Mouse (Mus musculus) embryonic facial prominence, embryonic 10.5 days (tissue): ENCODE measurements around the gene Ckap2l. TPM values are rescaled to one million over a fixed set of nuclear protein-coding genes. Genes with fewer than 3 reads are reported as not detected.

Experiments
- DNase-seq: peaks from one replicate; pipeline ENCODE4 v3.0.0-alpha.2; 2017; ENCODE audit warnings: low spot score
- H3K27ac ChIP-seq: fragments of 300-500 bp; sonication (generic); replicated peaks from 2 replicates; pipeline ENCODE4 v1.5.1; 2016; ENCODE audit warnings: mild to moderate bottlenecking
- H3K27me3 ChIP-seq: fragments of 300-500 bp; sonication (generic); replicated peaks from 2 replicates; pipeline ENCODE4 v1.6.1; 2016; ENCODE audit warnings: low read depth, mild to moderate bottlenecking; ENCODE audit not compliant: poor library complexity, severe bottlenecking
- H3K36me3 ChIP-seq: fragments of 300-500 bp; sonication (generic); replicated peaks from 2 replicates; pipeline ENCODE4 v1.6.1; 2016; ENCODE audit warnings: mild to moderate bottlenecking, moderate library complexity
- H3K4me1 ChIP-seq: fragments of 300-500 bp; sonication (generic); 2 replicates; pipeline ENCODE4 v1.6.1; 2016
- H3K4me3 ChIP-seq: fragments of 300-500 bp; sonication (generic); 2 replicates; pipeline ENCODE4 v1.5.1; 2016; ENCODE audit warnings: mild to moderate bottlenecking, moderate library complexity
- H3K9me3 ChIP-seq: fragments of 300-500 bp; sonication (generic); 2 replicates; pipeline ENCODE4 v1.6.1; 2016; ENCODE audit warnings: mild to moderate bottlenecking
- WGBS: fragments of 180-500 bp; shearing (Covaris S2); methylation state at CpG from one replicate; pipeline ENCODE4 v1.1.7; 2016; 5-methylcytosine and 5-hydroxymethylcytosine counted together
- polyA plus RNA-seq: library from polyadenylated mRNA; unstranded; fragments of >200 nt; fragmentation: Nextera tagmentation; extraction: Ambion mirVana; gene quantifications from 2 replicates; pipeline ENCODE4 v1.2.1, GENCODE M21; 2016

Ckap2l gene
- polyA plus RNA-seq, 1 experiment from 2014 or later, result 65.4 TPM

- DNase-seq, result no peak
- H3K4me1 ChIP-seq, result peaks cover 24% of the 10 kb centered on the region
- 81% methylated on average over 20 of the region's 20 CpGs for WGBS
These were observed 52.4 kb downstream of the Ckap2l start for GRCm38 (mm10) chr2:129244446-129245120.

GRCm38 (mm10) chr2:129243786-129244185 is 53.2 kb downstream of the Ckap2l start:
- H3K9me3 ChIP-seq, result no peaks in the 10 kb centered on the region
- peaks cover 24% of the 10 kb centered on the region for H3K4me1 ChIP-seq
- no peak overlapping the region for H3K27ac ChIP-seq
- no peaks in the 10 kb centered on the region for H3K36me3 ChIP-seq
- WGBS, result 51% methylated on average over 9 of the region's 9 CpGs
- no peak for DNase-seq
- no peaks in the 10 kb centered on the region for H3K27me3 ChIP-seq
- H3K4me3 ChIP-seq, result no peak overlapping the region

More at GRCm38 (mm10) chr2:129244446-129245120, 52.4 kb downstream of the Ckap2l start:
- H3K4me3 ChIP-seq, result no peak overlapping the region
- no peaks in the 10 kb centered on the region for H3K36me3 ChIP-seq
- no peak overlapping the region for H3K27ac ChIP-seq
- no peaks in the 10 kb centered on the region for H3K27me3 ChIP-seq
- no peaks in the 10 kb centered on the region for H3K9me3 ChIP-seq

- 93% methylated on average over 4 of the region's 4 CpGs for WGBS
- no peak overlapping the region for H3K27ac ChIP-seq
- H3K9me3 ChIP-seq, result no peaks in the 10 kb centered on the region
- no peak for DNase-seq
- H3K36me3 ChIP-seq, result no peaks in the 10 kb centered on the region
- no peaks in the 10 kb centered on the region for H3K27me3 ChIP-seq
- peaks cover 24% of the 10 kb centered on the region for H3K4me1 ChIP-seq
- H3K4me3 ChIP-seq, result no peak overlapping the region
These were observed 54.0 kb downstream of the Ckap2l start for GRCm38 (mm10) chr2:129243005-129243404.

GRCm38 (mm10) chr2:129241845-129242833 is 54.9 kb downstream of the Ckap2l start:
- no peak for DNase-seq
- H3K4me3 ChIP-seq, result no peak overlapping the region
- no peak overlapping the region for H3K27ac ChIP-seq
- no peaks in the 10 kb centered on the region for H3K36me3 ChIP-seq
- 49% methylated on average over 7 of the region's 7 CpGs for WGBS
- H3K9me3 ChIP-seq, result no peaks in the 10 kb centered on the region
- H3K27me3 ChIP-seq, result no peaks in the 10 kb centered on the region
- H3K4me1 ChIP-seq, result peaks cover 24% of the 10 kb centered on the region

- DNase-seq, result no peak
- Histone ChIP-seq H3K4me1 (peaks cover 24% of the 10 kb centered on the region), H3K9me3 (no peaks in the 10 kb centered on the region), H3K27ac (peak overlapping the region; percentile 55; the same call in 1 of the 2 replicates), H3K27me3 (no peaks in the 10 kb centered on the region), H3K36me3 (no peaks in the 10 kb centered on the region), H3K4me3 (no peak overlapping the region)
- 71% methylated on average over 9 of the region's 9 CpGs for WGBS
These were observed 56.1 kb downstream of the Ckap2l start for GRCm38 (mm10) chr2:129240726-129241432.

GRCm38 (mm10) chr2:129236526-129236925 is 60.5 kb downstream of the Ckap2l start:
- Histone ChIP-seq H3K4me1 (peaks cover 10% of the 10 kb centered on the region), H3K9me3 (no peaks in the 10 kb centered on the region), H3K4me3 (no peak overlapping the region), H3K27me3 (no peaks in the 10 kb centered on the region), H3K36me3 (no peaks in the 10 kb centered on the region), H3K27ac (no peak overlapping the region)
- 76% methylated on average over 4 of the region's 4 CpGs for WGBS
- no peak for DNase-seq

- Histone ChIP-seq H3K4me3 (no peak overlapping the region), H3K4me1 (no peaks in the 10 kb centered on the region), H3K36me3 (no peaks in the 10 kb centered on the region), H3K27me3 (no peaks in the 10 kb centered on the region), H3K9me3 (no peaks in the 10 kb centered on the region), H3K27ac (no peak overlapping the region)
- 86% methylated on average over 2 of the region's 2 CpGs for WGBS
- no peak for DNase-seq
These were observed 62.3 kb downstream of the Ckap2l start for GRCm38 (mm10) chr2:129234731-129235130.

- DNase-seq, result no peak
- H3K9me3 ChIP-seq, result no peaks in the 10 kb centered on the region
- H3K36me3 ChIP-seq, result no peaks in the 10 kb centered on the region
- H3K4me3 ChIP-seq, result no peak overlapping the region
- WGBS, result 39% methylated on average over 9 of the region's 9 CpGs
- H3K27me3 ChIP-seq, result no peaks in the 10 kb centered on the region
- H3K27ac ChIP-seq, result peak overlapping the region; percentile 48; the same call in 1 of the 2 replicates
- H3K4me1 ChIP-seq, result no peaks in the 10 kb centered on the region
These were observed 63.1 kb downstream of the Ckap2l start for GRCm38 (mm10) chr2:129233803-129234477.

- no peak overlapping the region for H3K4me3 ChIP-seq
- DNase-seq, result no peak
- H3K27me3 ChIP-seq, result no peaks in the 10 kb centered on the region
- WGBS, result 76% methylated on average over 1 of the region's 1 CpGs
- H3K9me3 ChIP-seq, result no peaks in the 10 kb centered on the region
- no peak overlapping the region for H3K27ac ChIP-seq
- no peaks in the 10 kb centered on the region for H3K36me3 ChIP-seq
- no peaks in the 10 kb centered on the region for H3K4me1 ChIP-seq
These were observed 63.8 kb downstream of the Ckap2l start for GRCm38 (mm10) chr2:129233218-129233617.

GRCm38 (mm10) chr2:129232484-129232883 is 64.5 kb downstream of the Ckap2l start:
- Histone ChIP-seq H3K4me1 (no peaks in the 10 kb centered on the region), H3K36me3 (no peaks in the 10 kb centered on the region), H3K27ac (peak overlapping the region; percentile 30; the same call in 1 of the 2 replicates), H3K9me3 (no peaks in the 10 kb centered on the region), H3K4me3 (no peak overlapping the region), H3K27me3 (no peaks in the 10 kb centered on the region)
- WGBS, result 81% methylated on average over 9 of the region's 9 CpGs
- DNase-seq, result no peak

- Histone ChIP-seq H3K27me3 (no peaks in the 10 kb centered on the region), H3K36me3 (no peaks in the 10 kb centered on the region), H3K4me3 (no peak overlapping the region), H3K27ac (no peak overlapping the region), H3K9me3 (no peaks in the 10 kb centered on the region), H3K4me1 (no peaks in the 10 kb centered on the region)
- WGBS, result 61% methylated on average over 4 of the region's 4 CpGs
- no peak for DNase-seq
These were observed 65.0 kb downstream of the Ckap2l start for GRCm38 (mm10) chr2:129232023-129232422.

- 93% methylated on average over 7 of the region's 7 CpGs for WGBS
- Histone ChIP-seq H3K36me3 (no peaks in the 10 kb centered on the region), H3K27me3 (no peaks in the 10 kb centered on the region), H3K9me3 (no peaks in the 10 kb centered on the region), H3K4me3 (no peak overlapping the region), H3K27ac (no peak overlapping the region), H3K4me1 (peaks cover 5% of the 10 kb centered on the region; the same call in 1 of the 2 replicates)
- no peak for DNase-seq
These were observed 67.7 kb downstream of the Ckap2l start for GRCm38 (mm10) chr2:129229316-129229715.
